Mouse (Mus musculus) gonadal fat pad, adult 2 months (tissue): ENCODE data around the gene Tgif2lx2. TPM values are rescaled to one million over a fixed set of nuclear protein-coding genes. Genes with fewer than 3 reads are reported as not detected.
"Not testable (repeated sequence)": the region's sequence is repeated elsewhere in the genome, so short reads cannot be mapped to it uniquely, and the experiment has no call there.

Source experiments
- DNase-seq: peaks from one replicate; pipeline ENCODE4 v3.0.0-alpha.2; 2012; ENCODE audit warnings: low read depth
- polyA plus RNA-seq: library from polyadenylated mRNA; depleted of rRNA; stranded (reverse); fragments of >200 nt; gene quantifications from 2 replicates; pipeline ENCODE4 v1.2.3, GENCODE M21; 2012; rRNA removed

The Tgif2lx2 gene
- polyA plus RNA-seq: not detected in 2 replicates

- DNase-seq: not testable (repeated sequence)
Measured at GRCm38 (mm10) chrX:118426927-118427326, at the start of gene Tgif2lx2. TSS of gene Tgif2lx2 (plus strand) at chrX:118427227.

Other genes starting within 250 kb of the Tgif2lx2 start
- not detected in 2 replicates for gene Tgif2lx1, start 53.5 kb downstream of the Tgif2lx2 start, polyA plus RNA-seq